Mouse (Mus musculus): ENCODE results near the gene Ccser1.

The Ccser1 gene

GRCm38 (mm10) chr6:61179949-61180755 is at the start of gene Ccser1:
TSS of gene Ccser1 (plus strand) at chr6:61180324.
- peak; percentile 53 for DNase-seq

GRCm38 (mm10) chr6:61136436-61136835 is 43.7 kb upstream of the Ccser1 start:
- no peak for DNase-seq

GRCm38 (mm10) chr6:61143031-61143430 is 37.1 kb upstream of the Ccser1 start:
- DNase-seq, result no peak

GRCm38 (mm10) chr6:61152924-61153323 is 27.2 kb upstream of the Ccser1 start:
- no peak for DNase-seq

- DNase-seq, result no peak
Measured at GRCm38 (mm10) chr6:61154654-61155053, 25.5 kb upstream of the Ccser1 start.

GRCm38 (mm10) chr6:61155059-61155629 is 25.0 kb upstream of the Ccser1 start:
- no peak for DNase-seq

- DNase-seq, result no peak
Measured at GRCm38 (mm10) chr6:61155718-61156117, 24.4 kb upstream of the Ccser1 start.

GRCm38 (mm10) chr6:61162117-61162516 is 18.0 kb upstream of the Ccser1 start:
- DNase-seq, result no peak

- DNase-seq, result no peak
Measured at GRCm38 (mm10) chr6:61166891-61167290, 13.2 kb upstream of the Ccser1 start.

GRCm38 (mm10) chr6:61176126-61176525 is 4.0 kb upstream of the Ccser1 start:
- no peak for DNase-seq

GRCm38 (mm10) chr6:61177476-61177875 is 2.6 kb upstream of the Ccser1 start:
- no peak for DNase-seq

GRCm38 (mm10) chr6:61179641-61179948 is 529 bp upstream of the Ccser1 start:
- DNase-seq, result no peak

- peak; percentile 20 for DNase-seq
Measured at GRCm38 (mm10) chr6:61180756-61181191, 650 bp downstream of the Ccser1 start.

- DNase-seq, result no peak
Measured at GRCm38 (mm10) chr6:61189029-61189428, 8.9 kb downstream of the Ccser1 start.

GRCm38 (mm10) chr6:61191597-61192386 is 11.7 kb downstream of the Ccser1 start:
- no peak for DNase-seq

GRCm38 (mm10) chr6:61203344-61203743 is 23.2 kb downstream of the Ccser1 start:
- no peak for DNase-seq

GRCm38 (mm10) chr6:61206042-61206441 is 25.9 kb downstream of the Ccser1 start:
- no peak for DNase-seq

- DNase-seq, result no peak
Measured at GRCm38 (mm10) chr6:61206619-61207018, 26.5 kb downstream of the Ccser1 start.

- DNase-seq, result no peak
Measured at GRCm38 (mm10) chr6:61210061-61210737, 30.1 kb downstream of the Ccser1 start.

- DNase-seq, result no peak
Measured at GRCm38 (mm10) chr6:61215705-61216104, 35.6 kb downstream of the Ccser1 start.

- no peak for DNase-seq
Measured at GRCm38 (mm10) chr6:61216514-61216913, 36.4 kb downstream of the Ccser1 start.

- DNase-seq, result no peak
Measured at GRCm38 (mm10) chr6:61217717-61218116, 37.6 kb downstream of the Ccser1 start.

GRCm38 (mm10) chr6:61223563-61223962 is 43.4 kb downstream of the Ccser1 start:
- no peak for DNase-seq

Data from thymus, postnatal 14 days (tissue).